Mouse (Mus musculus) thymus, postnatal 4 days (tissue): ENCODE data around the gene Plekha8.

Experiments
- DNase-seq: peaks from one replicate; pipeline ENCODE4 v3.0.0; 2021

The Plekha8 gene

GRCm38 (mm10) chr6:54587683-54588082, 7.2 kb upstream of the Plekha8 start:
- DNase-seq = no peak

GRCm38 (mm10) chr6:54588212-54588611, 6.7 kb upstream of the Plekha8 start:
- no peak for DNase-seq

- DNase-seq = no peak
These were observed 4.2 kb upstream of the Plekha8 start for GRCm38 (mm10) chr6:54590691-54591090.

- DNase-seq = no peak
These were observed 3.1 kb upstream of the Plekha8 start for GRCm38 (mm10) chr6:54591778-54592177.

- DNase-seq = peak; percentile 84
These were observed 1.9 kb upstream of the Plekha8 start for GRCm38 (mm10) chr6:54592938-54593535.

- DNase-seq = no peak
These were observed 994 bp upstream of the Plekha8 start for GRCm38 (mm10) chr6:54593766-54594468.

- DNase-seq = no peak
These were observed 493 bp downstream of the Plekha8 start for GRCm38 (mm10) chr6:54595330-54595878.

GRCm38 (mm10) chr6:54597208-54597607, 2.3 kb downstream of the Plekha8 start, which contains the start of gene Fkbp14:
Gene Fkbp14 (minus strand): TSS chr6:54597308.
- DNase-seq = no peak

- no peak for DNase-seq
These were observed 2.8 kb downstream of the Plekha8 start for GRCm38 (mm10) chr6:54597711-54598110.

GRCm38 (mm10) chr6:54600681-54601347, 5.9 kb downstream of the Plekha8 start:
- DNase-seq = no peak

GRCm38 (mm10) chr6:54602891-54603290, 8.0 kb downstream of the Plekha8 start:
- no peak for DNase-seq

GRCm38 (mm10) chr6:54604001-54604715, 9.2 kb downstream of the Plekha8 start:
- no peak for DNase-seq

- no peak for DNase-seq
These were observed 11.3 kb downstream of the Plekha8 start for GRCm38 (mm10) chr6:54606241-54606640.

GRCm38 (mm10) chr6:54617363-54617762, 22.5 kb downstream of the Plekha8 start:
- DNase-seq = no peak

GRCm38 (mm10) chr6:54619530-54619929, 24.6 kb downstream of the Plekha8 start:
- DNase-seq = no peak

GRCm38 (mm10) chr6:54620357-54620756, 25.4 kb downstream of the Plekha8 start:
- no peak for DNase-seq

- DNase-seq = no peak
These were observed 33.5 kb downstream of the Plekha8 start for GRCm38 (mm10) chr6:54628381-54628780.

GRCm38 (mm10) chr6:54629734-54630133, 34.8 kb downstream of the Plekha8 start:
- DNase-seq = peak; percentile 60

- peak; percentile 48 for DNase-seq
These were observed 36.6 kb downstream of the Plekha8 start for GRCm38 (mm10) chr6:54631462-54631861.

GRCm38 (mm10) chr6:54639877-54640276, 45.0 kb downstream of the Plekha8 start:
- DNase-seq = no peak

GRCm38 (mm10) chr6:54641953-54642352, 47.0 kb downstream of the Plekha8 start:
- no peak for DNase-seq

GRCm38 (mm10) chr6:54643181-54643580, 48.3 kb downstream of the Plekha8 start:
- no peak for DNase-seq

- no peak for DNase-seq
These were observed 60.7 kb downstream of the Plekha8 start for GRCm38 (mm10) chr6:54655471-54656095.
